Mouse (Mus musculus): ENCODE results near the gene Vti1a. TPM values are rescaled to one million over a fixed set of nuclear protein-coding genes. Genes with fewer than 3 reads are reported as not detected.

Vti1a gene
- total RNA-seq, 2 experiments from 2014 or later, result 14.8 to 15.6 TPM

DNA sequence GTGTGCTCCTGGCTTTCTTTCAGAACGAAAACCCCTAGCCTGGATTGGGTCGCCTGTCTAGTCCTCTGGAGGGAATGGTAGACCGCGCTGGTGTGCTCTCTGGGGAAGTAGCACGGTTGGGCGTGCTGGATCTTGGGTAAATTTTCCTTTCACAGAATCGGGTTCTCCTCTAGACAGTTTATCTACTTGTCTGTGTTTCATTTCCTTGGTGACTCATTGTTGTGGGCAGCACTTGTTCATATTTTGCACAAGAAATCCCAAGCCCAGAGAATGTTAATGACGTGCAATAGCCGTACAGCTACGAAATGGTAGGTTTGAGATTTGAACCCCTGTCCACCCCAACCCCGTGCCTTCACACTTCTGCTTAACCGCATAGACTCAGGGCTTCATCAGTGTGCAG is 145.9 kb downstream of the Vti1a start:
- no peak for DNase-seq

DNA sequence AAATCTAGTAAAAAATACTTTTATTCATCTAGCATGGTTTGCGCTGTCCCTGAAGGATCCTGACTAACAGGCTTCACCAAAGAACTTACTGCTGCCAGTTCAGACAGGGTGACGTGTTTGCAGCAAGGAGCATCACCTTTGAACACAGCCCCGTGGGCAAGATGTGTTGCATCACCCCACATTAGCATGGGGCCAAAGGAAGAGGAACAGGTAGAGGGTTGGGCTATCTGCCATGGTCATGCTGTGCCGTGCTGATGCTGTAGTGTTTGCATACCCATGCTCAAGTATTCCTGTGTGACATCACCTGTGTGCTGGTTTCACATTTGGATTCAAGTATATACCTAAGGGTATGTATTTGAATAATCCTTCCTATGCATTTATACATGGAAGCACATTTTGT is 147.6 kb downstream of the Vti1a start:
- DNase-seq, result no peak

DNA sequence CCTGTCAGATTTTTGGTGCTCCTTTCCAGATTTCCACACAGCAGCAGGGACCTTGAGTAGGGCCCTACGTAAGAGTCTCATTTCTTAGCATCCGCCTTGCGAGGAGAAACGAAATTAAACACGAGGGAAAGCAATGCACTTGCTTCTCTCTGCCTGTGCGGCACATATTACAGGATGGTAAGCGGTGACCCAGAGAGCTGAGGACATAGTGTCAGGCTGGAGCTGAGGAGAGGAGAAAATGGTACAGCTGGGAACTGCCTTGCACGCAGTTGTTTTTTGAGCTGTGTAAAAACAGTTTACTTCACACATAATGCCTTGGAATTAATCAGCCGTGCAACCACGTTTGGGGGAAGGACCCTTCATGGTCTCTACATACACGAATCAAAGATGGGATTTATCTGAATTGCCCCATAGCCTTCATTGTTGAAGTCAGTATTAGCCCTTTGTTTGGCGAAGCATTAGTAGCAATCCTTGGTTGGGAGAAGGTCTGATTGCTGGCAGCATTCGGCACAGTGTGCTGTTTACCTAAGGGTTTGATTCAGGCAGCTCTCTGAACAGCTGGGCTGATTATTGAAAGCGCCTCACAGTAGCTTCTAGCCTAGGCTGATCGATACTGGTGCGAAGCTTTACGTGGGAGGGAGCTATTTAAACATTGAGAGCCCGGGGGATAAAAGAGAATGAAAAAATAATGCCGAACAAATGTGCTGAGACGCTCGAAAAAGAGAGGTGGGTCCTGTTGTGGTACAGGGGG is 153.4 kb downstream of the Vti1a start:
- no peak for DNase-seq

- DNase-seq, result no peak
Observed at GRCm38 (mm10) chr19:55472582-55472981, 156.5 kb downstream of the Vti1a start.

GRCm38 (mm10) chr19:55474225-55474624 is 158.1 kb downstream of the Vti1a start:
- DNase-seq, result no peak

GRCm38 (mm10) chr19:55480526-55480925 is 164.4 kb downstream of the Vti1a start:
- DNase-seq, result no peak

DNA sequence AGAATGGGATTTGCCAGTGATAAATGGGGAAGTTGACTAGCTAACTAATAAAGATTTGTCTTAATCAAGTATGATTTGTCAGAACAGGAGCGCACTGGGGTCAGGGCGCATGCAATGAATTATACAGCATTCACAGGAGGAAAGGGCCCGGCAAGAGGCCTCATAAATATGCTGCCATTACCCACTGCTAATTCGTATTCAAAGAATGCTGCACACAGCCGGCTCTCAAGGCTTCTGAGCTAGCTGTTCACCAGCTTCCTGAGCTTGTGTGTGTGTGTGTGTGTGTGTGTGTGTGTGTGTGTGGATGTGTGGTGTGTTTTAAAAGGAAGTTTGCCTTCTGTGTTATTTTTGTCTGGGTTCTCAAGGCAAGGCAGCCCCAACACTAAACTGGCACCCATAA is 165.2 kb downstream of the Vti1a start:
- no peak for DNase-seq

- no peak for DNase-seq
Observed at GRCm38 (mm10) chr19:55483526-55483925, 167.4 kb downstream of the Vti1a start.

GRCm38 (mm10) chr19:55484559-55484958 is 168.5 kb downstream of the Vti1a start:
- no peak for DNase-seq

- DNase-seq, result no peak
Observed at GRCm38 (mm10) chr19:55486473-55486872, 170.4 kb downstream of the Vti1a start.

DNA sequence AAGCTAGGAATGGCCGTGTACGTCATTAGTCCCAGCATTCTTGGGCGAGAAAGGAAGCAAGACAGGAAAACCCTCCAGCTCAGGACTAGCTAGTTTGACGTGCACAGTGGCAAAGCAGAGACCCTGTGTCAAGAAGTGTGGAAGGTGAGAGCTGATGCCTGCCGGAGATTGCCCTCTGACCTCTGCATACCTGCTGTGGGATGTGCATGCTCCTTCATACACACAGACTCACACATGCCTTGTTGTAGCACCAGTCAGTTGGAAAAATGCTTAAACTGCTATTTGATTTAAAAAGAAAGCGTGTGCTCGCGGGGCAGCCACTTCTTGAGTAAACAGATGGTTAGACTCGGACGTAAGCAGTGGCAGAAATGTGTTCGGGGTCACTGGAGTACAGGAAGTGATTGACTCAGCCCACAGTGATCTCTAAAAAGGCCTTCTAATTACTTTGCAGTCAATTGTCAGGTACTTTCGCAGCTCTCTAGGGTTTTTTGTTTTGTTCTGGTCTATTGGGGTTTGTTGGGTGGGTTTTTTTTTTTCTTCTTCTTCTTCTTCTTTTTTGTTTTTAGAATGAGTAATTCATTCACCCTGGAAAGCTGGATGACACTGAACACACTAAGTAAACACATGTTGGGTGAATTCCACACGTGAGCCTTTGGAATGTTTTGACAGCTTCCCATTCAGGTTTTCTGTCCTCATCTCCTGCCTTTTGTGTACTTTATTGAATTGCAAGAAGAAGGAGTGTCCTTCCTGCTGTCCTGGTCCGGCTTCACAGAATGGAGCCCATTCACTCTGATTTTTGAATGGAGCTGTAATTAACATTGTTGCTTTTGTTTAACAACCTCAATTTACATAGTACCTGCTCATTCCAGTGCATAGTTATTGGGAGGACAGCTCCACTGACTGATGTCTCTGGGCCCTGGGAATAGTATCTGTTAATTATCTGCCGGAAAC is 175.3 kb downstream of the Vti1a start:
- DNase-seq, result no peak

DNA sequence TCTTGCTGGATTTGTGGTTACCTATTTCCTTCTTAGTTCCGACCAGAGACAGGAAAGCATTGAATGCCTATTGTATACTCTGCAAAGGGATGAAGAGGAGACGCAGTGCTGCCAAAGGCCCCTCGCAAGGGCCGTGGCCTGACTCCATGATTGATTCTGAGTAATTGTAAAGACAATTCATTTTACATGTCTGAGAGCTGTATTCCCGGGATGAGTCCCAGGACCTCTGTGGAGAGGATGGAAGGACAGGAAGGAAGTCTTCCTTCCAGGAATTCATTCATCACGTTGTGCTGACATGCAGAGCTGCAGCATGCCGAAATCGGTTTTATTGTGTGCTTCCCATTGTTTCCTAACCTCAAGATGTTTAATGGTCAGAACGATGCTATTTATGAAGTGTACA is 180.2 kb downstream of the Vti1a start:
- DNase-seq, result no peak

GRCm38 (mm10) chr19:55499179-55499863 is 183.2 kb downstream of the Vti1a start:
- no peak for DNase-seq

DNA sequence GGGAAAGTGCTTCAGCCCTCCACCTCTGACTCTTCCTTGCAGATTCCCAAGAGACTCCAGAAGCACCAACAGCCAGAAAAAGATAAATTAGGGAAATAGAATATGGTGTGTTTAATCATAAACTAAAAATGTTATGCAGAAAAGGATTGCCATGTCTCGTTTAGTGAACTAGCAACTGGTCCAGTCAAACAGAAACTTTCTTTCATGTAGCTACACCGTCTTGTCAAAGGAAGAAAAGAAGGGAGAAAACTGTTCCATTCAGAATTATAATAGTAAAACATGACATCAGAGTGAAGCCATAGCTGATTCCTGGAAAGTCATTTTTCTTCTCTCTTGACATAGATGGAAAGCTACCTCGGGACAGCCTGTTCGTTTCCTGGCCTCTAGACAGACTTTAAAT is 185.9 kb downstream of the Vti1a start:
- no peak for DNase-seq

GRCm38 (mm10) chr19:55503771-55504170 is 187.7 kb downstream of the Vti1a start:
- DNase-seq, result no peak

DNA sequence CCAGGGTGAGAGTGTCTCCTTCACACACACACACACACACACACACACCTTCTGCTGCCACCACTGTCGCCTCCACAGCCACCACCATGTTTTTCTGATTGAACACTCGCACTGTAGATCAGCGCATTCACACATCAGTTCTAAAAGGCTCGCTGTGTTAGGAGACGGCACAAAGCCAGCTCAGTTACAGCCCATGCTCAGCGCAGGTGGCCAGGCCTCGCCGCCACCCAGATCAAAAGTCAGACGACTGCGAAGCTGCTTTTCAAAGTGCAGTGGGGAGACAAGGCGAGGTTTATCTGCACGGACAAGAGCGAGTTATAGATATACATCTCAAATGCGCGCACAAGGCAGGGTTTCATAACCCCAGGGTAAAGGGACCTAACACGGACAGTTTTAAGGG is 191.7 kb downstream of the Vti1a start:
- DNase-seq, result no peak

DNA sequence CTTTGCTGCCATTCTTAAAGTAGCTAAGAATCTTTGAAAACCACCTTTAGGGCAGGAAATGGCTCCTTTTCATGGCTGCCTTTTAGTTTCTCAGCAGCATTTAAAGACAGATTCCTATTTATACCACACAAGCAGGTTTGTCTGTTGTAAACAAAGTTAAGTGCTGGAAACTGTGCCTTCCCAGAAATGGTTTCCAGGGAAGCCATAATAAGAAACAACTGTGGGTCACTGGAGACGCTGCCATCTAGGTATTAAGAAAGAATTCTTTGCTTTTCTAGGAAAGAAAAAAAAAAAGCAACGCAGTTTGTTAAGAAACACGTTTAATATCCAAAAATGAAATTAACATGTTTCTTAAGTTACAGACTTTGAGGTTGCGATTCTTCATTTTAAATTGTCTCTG is 192.1 kb downstream of the Vti1a start:
- no peak for DNase-seq

- no peak for DNase-seq
Observed at GRCm38 (mm10) chr19:55508965-55509364, 192.9 kb downstream of the Vti1a start.

DNA sequence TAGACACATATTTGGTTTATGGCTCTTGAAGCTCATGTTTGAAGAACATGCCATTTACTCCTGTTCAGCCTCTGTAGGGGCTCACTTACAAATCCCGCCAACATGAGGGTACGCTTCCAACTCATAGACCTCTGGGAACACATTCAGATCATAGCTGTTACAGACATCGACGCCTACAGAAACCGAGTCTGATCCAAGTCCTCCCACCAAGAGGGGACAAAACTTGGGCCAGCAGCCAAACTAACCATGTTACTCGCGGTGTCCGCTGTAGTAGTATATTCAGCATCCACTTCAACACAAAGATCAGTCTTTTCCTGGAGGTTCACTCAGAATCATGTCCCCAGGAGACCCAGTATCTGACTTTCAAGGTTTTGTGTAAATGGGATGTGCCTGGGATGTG is 193.5 kb downstream of the Vti1a start:
- DNase-seq, result no peak

DNA sequence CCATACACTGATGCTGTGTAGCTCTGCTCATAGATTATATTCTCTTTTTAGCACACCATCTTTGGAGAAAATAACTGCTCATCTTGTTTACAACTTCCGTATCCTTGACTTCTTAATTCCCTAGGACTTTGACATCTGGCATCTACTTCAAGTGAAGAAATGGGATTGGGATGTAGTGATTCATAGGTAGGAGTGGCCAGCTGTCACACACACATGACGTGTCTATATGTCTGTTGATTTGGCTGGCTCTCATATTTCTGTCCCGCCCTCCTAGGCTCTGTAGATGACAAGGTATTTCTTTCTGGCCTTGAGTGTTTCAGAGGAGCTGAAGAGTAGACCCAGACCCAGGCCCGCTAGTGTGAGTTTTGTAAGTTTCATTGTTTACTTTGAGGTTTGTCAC is 197.8 kb downstream of the Vti1a start:
- no peak for DNase-seq

DNA sequence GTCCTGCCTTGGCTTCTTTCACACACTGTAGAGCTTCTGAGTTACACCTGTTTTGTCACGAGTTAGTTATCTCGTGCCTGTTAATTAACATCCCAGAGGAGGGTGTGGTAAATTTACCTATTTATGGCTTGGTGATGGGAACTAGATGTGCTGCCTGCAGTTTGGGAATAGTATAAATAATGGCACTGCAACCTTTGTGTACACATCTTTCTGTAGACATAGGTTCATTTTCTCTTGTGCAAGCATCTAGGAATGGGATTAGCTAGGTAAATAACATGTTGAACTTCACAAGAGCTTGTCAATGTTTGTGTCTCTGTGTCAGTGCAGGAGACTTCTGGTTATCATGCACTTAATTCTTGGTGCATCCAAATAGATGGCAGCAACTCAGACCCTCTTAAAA is 204.1 kb downstream of the Vti1a start:
- DNase-seq, result no peak

GRCm38 (mm10) chr19:55523340-55523739 is 207.2 kb downstream of the Vti1a start:
- no peak for DNase-seq

GRCm38 (mm10) chr19:55524385-55524784 is 208.3 kb downstream of the Vti1a start:
- no peak for DNase-seq
